Mouse (Mus musculus) embryo, embryonic 11.5 days (tissue): Measurements from ENCODE around the gene Setmar.

Source experiments
- DNase-seq: peaks from one replicate; pipeline ENCODE4 v3.0.0-alpha.2; 2012; ENCODE audit warnings: low read depth, low spot score

The Setmar gene

DNA sequence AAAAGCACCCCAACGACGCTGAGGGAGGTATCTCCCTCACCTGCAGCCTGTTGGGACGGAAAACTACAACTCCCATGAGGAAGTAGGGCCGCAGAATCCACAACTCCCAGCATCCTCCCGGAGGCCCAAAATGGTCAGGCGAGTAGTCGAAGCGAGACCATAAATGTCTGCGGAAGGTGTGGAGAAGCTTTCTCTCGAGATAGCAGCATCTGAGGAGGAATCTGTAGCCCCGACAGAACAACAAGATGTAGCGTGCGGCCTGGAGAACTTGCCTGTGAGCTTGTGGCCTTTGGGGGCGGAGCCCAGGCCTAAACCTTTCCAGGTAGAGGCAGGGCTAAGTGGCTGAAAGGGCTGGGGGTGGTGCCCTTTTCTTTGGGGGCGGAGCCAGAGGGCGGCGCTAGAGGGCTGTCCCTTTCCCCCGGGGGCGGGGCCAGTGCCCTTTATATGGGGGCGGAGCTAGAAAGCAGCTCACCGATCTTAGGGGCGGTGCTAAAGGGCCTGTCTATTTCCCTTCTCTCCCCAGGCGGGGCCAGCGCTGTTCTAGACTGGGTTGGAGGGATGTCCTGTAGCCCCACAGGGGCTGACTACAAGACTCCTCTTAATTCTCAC is at the start of gene Setmar:
Gene Setmar, plus strand, starts transcription at position 128 of the 609 bp plus-strand sequence.
- DNase-seq = peak; percentile 88

DNA sequence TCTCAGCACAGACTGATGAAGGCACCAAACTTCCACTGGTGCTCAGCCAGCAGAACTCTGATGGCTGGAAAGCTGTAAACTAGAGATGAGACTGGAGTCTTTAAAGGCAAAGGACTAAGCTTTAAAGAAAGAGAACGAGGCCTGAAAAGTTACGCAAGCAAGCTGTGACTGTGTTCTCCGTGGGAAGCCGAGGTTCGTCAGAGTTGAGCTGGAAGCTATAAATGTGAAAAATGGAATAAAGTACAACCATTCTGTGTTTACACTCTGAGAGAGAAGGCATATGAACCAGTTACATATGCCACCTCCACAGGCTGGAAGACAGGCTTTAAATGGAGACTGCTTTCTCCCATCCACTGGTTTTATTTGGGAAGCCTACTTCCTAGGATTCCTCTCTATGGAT is 43.2 kb upstream of the Setmar start:
- DNase-seq = no peak

DNA sequence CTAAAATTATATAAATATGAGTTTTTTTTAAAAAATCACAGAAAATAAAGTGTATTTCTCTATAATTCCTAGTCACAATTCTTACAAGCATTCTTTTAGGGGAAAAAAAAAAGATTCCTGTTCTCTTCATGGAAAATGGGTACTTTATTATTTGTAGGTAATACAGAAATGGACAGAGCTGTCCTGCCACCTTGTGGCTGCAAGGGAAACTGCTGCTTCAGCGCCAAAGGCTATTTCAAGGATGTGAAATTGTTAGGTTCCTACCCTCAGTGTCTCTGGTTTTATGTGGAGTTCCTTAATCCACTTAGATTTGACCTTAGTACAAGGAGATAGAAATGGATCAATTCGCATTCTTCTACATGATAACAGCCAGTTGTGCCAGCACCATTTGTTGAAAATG is 9.8 kb upstream of the Setmar start:
- peak; percentile 37 for DNase-seq

DNA sequence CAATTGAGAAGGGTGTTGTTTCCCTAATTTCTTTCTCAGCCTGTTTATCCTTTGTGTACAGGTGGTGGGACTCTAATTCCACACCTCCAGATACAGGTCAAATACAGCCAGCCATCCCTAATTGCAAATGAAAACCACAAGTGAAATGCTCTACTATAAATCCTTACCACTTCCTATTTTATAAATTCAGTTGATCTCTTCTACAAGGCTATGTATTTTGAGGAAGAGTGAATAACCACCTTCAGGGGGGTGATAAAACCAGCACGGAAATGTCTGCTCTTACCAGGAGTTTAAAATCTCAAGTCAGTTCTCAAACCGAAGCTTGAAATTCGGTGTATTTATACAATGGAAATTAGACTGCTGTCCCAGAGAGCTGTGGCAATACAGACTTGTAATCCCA is 8.9 kb upstream of the Setmar start:
- no peak for DNase-seq

DNA sequence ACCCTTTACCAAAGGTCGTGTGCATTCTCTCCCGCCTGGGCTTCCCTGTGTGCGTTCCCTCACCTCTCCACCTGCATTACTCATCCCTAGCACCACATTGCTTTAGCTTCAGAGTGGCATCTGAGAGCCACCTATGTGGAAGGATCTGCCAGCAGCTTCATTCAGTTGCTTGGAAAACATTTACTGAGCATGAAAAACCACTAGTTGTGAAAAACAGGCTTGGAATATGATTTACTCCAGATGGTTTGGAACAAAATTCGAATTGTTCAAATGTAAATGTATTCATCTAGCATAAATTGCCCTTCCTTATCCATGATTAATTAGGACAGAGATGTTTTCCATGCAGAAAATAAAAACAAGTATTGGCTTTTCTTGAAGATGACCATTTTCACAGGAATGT is 7.5 kb upstream of the Setmar start:
- DNase-seq = no peak

DNA sequence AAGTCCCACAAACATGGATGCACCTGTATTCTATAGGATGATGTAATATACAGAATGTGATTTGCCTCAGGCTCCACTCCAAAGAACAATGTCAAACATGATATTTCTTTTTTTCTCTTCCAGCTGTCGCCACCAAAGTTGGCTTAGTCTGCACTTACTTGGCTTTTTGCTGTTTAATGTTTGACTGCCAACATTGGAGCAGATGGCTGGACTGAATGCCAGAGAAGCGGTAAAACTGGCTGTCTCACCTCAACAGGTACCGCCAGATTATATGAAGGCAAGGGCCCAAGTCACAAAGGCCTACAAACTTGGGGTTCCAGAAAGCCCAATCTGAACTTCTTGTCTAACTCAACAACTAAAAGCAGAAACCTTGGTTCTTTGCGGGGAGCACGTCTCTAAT is 6.8 kb upstream of the Setmar start:
- no peak for DNase-seq

DNA sequence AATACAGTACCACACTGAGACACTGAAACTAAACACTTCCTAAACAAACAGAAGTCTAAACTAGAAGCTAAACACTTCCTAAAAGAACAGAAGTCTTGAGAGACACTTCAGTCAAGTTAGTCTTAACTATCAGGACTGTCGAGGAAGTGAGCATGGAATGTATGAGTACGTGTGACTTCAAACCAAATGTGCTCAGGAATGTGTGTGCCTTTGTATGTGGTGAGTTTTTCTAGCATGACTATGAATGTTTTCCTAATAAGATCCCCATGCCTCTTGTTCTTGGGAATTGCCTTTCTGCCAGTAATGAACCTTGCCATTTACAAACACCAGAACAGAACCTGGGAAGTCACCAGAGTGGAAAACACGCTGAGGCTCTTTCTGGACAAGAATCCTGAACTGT is 3.7 kb upstream of the Setmar start:
- DNase-seq = no peak

DNA sequence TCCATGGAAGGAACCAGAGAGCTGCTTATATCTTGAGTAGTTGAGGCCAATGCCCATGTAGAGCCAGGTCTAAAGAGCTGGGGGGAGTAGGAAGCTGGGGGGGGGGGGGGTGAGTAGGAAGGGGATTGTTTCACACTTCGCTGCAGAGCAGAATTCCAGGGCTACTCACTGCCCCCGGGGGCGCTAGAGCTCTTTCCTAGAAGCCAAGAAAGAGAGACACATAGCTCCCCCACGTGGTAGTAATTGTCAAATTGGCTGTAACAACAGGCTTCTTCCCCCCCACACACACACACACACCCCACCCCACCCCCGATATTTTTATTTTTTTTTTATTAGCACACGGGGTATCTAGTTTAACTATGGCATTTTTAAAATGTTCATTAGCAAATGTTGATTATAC is 738 bp downstream of the Setmar start:
- peak; percentile 56 for DNase-seq

DNA sequence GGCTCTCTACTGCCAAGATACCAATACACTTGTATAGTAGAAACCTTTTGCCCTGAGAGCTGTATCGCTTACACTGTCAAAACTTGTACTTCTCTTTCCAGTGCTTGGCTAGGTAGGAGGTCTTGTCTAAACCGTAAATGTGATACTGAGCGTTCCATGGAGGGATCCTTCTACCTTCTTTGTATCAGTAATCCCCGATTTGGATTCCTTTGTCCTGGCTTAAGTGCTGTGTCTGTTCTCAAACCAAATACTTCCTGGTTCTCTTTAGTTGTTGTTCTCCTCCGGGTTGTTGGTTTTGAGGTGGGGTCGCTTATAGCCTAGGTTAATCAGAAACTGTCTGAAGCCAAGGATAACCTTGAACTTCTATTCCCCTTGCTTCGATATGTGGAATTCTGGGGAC is 6.1 kb downstream of the Setmar start:
- no peak for DNase-seq

DNA sequence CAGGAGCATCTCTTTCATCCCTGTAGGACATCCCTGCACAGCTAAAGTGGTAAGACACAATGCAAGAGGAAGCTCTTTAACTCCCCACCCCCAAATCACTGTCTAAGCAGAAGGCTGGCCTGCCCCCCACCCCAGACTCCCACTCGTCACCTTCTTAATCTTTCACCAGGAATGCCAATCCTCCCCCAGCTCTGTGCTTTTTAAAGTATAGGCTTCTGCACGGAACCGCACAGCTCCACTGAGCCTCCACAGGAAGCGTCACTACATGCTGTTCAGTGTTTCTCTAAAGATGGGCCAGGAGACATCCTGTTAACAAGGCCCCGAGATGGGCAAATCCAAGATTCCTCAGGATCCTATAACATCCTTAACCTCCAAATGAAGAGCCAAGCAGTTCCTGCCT is 8.2 kb downstream of the Setmar start:
- no peak for DNase-seq

DNA sequence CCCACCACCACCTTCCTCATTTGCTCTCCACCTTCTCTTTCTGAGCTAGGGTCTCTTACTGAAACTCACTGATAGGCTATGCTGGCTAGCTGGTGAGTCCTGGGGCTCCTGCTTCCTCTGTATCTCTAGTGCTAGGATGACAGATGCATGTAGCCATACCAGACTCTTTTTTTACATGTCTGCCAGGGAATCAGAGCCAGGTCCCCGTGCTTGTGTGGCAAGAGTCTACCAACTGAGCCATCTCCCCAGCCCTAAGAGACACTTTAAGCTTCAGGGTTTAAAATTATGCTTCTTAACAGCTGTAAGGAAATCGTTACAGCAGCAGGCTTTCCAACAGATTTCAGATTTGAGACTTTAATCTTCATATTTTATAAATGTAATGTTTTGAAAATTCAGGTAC is 9.1 kb downstream of the Setmar start:
- DNase-seq = no peak

DNA sequence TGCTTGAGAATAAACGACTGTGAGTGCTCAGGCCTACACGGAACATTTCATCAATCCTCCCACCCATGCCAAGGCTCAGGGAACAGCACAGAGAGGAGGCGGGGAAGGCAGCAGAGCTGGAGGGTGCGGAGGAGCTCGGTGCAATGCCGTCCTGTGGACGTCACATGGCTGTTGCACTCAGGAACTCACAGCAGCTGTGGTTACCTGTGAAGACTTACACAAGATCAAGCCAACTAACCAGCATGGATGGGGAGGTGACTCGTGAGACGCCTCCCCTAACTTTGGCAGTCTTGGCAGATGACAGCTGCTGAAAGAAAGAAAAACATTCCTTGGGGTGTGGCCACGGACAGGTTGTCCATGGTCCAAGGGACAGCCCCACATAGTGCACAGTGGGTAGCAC is 9.8 kb downstream of the Setmar start:
- DNase-seq = no peak

DNA sequence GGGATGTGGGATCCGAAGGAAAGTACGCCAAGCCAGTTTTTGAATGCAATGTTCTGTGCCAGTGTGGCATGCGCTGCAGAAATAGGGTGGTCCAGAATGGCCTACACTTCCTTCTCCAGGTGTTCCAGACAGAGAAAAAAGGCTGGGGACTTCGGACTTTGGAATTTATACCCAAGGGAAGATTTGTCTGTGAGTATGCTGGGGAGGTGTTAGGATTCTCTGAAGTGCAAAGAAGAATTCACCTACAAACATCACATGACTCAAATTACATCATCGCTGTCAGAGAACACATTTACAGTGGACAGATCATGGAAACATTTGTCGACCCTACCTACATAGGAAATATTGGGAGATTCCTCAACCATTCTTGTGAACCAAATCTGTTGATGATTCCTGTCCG is 11.0 kb downstream of the Setmar start:
- DNase-seq = no peak

DNA sequence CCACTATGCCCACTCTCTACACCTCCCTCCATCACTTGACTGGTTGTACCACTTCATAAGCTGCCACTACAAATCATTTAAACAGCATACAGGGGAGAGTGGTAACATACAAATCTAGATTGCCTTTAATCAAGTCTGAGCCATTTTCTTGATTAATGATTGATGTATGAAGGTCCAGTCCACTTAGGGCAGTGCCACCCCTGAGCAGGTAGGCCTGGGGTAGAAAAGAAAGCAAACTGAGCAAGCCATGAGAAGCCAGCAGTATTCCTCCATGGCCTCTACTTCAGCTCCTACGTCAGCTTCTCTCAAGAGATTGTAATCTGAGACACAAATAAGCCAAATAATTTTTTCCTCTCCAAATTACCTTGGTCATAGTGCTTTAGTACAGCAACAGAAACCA is 26.5 kb downstream of the Setmar start:
- no peak for DNase-seq

DNA sequence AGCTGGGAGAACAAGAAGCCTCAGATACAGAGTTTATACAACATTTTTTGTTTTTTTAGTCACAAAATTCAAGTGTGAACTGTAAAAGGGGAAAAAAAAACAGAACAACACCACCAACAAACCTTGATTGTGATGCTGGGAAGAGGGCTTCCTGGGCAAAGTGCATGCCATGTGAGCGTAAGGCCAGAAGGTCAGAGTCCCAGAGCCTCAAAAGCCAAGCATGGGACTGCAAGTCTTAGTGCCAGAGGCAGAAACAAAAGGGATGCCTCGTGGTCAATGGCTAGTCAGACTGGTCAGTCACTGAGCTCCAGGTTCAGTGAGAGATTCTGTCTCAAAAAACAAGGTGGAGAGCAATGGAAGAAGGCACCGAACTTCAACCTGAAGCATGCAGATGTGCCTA is 27.8 kb downstream of the Setmar start:
- DNase-seq = no peak

DNA sequence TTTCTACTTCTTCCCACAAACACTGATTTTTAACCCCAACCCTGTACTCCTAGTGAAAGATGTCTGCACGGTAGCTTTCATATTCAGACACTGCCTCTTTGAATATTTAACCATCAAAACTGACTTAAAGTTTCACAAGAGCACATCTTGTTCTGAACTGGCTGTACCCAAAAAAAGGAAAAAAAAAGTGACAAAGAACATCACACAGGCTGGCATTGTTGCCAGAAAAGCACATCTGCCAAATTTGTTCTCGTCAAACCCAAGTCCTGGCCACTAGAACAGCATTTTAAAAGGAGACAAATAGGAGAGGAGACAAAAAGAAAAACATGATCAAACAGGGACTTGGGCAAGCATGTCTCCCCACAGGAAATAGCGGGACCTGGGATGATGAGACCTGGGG is 28.6 kb downstream of the Setmar start:
- no peak for DNase-seq

DNA sequence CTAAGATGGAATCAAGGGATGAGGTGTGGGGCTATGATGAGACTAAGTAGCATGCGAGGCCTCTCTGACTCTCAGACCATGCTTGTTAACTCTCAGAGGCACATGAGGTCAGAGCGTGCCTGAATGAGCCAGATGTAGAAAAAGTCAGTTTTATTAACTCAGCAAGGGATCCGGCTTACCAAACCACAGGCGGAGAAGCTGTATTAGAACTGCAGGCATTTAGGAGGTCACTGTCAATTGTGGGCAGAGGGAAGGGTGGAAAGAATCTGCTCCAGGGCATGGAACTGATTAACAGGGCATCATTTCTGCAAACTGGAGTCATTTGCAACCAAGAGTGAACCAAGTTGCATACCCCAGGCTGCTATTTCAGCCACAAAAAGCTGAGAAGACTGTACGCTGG is 30.6 kb downstream of the Setmar start:
- no peak for DNase-seq

DNA sequence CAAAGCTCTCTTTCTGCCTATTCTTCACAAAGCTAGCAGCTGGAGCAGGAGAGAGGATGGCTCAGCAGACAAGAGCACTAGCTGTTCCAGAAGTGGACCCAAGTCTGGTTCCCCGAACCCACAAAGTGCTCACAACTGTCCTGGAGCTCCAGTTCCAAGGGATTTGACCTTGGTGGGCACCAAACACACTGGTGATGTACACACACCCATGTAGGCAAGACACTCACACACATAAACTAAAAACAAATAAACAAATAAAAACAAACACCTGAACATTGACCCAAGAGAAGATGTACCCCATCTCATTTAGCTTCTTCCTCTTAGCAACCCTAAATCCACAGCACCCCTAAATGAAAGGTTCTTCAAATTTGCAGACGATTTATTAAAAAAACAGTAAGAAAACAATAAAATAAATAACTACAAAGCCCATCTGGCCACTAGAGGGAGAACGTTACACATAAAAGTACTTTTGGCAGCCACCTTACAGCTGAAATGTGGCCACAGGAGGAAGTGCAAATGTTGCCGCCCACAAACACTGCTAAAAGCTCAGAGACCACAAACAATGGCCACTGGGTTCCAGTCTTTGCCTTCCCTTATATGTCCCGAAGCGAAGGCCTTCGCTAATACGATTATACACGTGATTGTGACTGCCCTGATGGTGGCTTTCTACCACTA is 33.5 kb downstream of the Setmar start:
- peak; percentile 56 for DNase-seq

DNA sequence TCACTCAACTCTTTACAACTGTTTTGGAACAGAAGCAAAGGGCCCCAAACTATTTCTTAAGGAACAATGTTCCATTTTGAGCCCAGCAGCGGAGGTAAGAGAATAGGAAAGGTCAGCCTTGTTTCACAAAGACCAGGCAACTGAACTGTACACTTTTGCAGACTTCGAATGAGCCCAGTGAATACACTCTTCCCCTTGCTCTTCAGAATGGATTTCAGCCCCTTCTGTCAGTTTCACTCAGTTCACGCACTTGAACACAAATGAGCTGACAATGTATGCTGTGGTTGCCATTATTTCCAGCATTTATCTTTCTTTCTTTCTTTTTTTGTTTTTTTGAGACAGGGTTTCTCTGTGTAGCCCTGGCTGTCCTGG is 34.0 kb downstream of the Setmar start:
- DNase-seq = no peak

DNA sequence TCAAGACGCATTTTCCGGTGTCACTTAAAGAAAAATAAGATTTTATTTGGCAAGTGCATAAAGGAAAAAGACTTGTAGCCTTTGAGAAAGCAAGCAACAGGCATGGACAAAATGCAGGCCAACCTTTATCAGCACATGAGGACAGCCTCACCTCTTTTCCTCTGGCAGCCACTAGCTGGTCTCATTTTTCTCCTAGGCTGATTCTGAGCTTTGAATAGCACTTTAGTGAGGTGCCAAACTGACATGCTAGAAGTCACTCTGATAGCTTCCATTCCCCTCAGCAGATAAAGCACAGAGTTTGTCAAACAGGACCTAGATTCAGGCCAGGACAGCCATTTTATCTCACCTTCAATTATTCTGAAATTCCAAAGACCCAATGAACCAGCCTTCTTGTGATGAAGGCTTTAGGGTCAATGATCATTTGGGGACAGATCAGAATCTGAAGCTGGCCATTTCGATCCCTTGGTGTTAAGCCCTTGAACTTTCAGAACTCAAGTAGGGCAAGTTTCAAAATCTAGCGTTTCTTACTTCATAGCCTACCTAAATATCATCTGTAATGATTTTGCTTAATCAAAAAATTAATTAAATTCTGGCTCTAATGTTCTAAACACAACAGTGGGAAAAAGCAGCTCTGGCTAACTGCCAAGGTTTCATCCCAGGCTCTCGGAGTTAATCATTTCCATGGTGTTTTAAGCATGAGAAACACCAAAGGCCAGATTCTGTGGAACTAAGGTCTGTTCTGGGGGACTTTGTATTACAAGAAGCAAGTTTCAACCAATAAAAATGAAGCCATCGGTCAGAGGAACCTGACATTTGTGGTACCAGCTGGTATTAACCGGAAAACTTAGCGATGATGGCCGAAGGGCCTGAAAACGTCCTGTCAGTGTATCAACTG is 37.3 kb downstream of the Setmar start:
- no peak for DNase-seq

DNA sequence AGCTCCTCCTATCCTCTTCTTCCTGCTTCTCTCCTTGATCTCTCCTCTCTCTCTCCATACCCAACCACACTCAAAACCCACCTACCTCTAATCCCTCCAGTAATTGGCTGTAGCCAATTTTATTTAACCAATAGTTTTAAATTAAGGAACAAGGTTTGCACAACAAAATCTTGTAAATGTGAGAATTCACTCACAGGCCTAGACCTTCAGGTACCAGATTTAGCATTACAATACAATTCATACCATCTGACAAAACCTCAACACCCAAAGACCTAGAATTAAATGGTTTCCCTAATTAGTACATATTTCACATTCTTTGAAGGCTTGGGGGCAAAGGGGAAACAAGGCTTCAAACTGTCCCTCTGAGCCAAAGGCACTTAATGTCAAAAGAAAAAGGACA is 42.5 kb downstream of the Setmar start:
- DNase-seq = no peak

DNA sequence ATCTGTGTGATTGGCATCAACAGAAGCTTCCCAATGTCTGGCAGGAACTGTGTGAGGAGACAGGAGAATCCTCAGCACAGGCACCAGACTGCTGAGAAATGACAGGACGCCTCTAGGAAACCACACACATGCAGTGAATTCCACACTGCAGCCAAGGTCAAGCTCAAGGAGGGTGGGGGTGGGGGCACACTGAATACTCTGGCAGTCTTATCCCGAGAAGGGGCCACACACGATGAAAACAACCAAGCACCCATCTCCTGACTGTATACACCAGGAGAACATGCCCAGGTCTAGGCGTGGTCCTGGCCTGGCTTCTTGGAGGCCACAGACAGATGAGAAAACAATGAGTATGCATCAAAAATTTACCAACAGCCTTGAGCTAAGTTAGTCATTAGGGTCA is 45.5 kb downstream of the Setmar start:
- no peak for DNase-seq

DNA sequence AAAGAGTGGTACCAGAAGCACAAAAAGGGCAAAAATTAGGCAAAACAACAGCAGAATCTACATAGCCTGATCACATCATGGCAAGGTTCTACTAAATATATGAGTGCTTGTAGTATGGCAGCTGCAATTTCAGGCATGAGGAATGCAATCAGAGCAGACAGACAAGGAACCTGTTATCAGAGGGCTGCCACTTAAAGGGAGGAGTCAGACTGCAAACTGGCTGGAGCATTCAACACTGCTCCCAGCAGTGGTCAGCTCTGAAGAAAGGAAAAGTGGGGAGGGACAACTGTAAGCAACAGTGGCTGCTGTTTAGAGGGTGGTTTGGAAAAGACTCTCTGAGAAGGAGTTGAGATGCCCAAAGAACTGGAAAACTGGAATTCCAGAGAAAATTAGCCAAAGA is 46.8 kb downstream of the Setmar start:
- DNase-seq = no peak
